Mouse (Mus musculus) megakaryocyte, embryonic 14.5 days (primary cell): ENCODE data around the gene Tnk1.

Experiments
- FLI1 ChIP-seq: IDR thresholded peaks from 2 replicates; pipeline ENCODE4 v1.6.1; 2012; ENCODE audit warnings: low read length, inconsistent platforms, mixed read lengths
- GATA1 ChIP-seq: IDR thresholded peaks from 3 replicates; pipeline ENCODE4 v1.6.1; 2012; ENCODE audit warnings: mixed read lengths, low read length, inconsistent platforms, borderline replicate concordance

DNA sequence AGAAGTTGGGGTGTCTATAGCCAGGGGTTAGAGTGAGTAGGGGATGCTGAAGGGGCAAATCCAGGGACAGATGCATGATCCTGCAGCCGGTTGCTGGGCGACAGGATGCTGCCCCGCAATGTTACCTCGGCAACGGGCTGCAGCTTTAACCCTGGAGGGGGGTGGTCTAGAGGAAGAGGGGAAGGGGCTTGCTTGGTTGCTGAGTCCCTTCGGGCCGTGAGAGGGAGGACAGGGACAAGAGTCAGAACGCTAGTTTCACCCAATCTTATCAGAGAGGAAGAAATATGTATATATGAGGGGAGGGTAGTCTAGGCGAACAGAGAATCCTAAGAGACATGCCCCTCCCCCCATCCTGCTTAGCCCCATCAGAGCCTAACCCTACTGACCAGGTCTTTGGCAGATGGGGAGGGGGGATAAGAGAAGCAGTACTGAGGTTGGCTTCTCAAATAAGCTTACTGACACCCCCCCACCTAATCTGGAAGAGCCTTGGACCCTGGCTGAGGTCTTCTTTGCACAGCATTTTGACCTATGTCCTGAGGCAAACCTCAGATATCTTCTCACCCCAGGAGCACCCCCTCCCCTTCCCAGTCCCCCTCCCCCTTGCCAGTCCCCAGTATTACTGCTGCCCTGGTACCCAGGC lies 23.1 kb downstream of the Tnk1 start:
- TF ChIP-seq GATA1 (no peak), FLI1 (no peak)
